ENCODE assay signal across 10 mouse cellular contexts in genomic region chr7:49427843-49428242, GRCm38 (mm10).
A peak's percentile ranks its signal among the peaks of the same experiment; 100 is the strongest.
DNase-seq lines count a peak whose midpoint lies in the region; ATAC-seq and TF ChIP-seq lines count a peak whose summit lies in the region.
"Had no signal": no experiment of that assay in that cellular context is flagged by ENCODE, and none has a peak within 500 bp of the region (broad histone marks: within the 10 kb centered on the region; RNA-seq: fewer than 3 reads in every experiment).

No protein-coding gene starts in this region.

- no peak overlapping the region for H3K4me2 ChIP-seq in intestine, postnatal 0 days (replicated peaks; ENCODE audit: low read depth)
- no peak overlapping the region for H3K4me2 ChIP-seq in intestine, embryonic 15.5 days (replicated peaks)
- H3K4me2 ChIP-seq: embryonic facial prominence, embryonic 12.5 days; limb, embryonic 13.5 days had no signal

- H3K27ac ChIP-seq in intestine, postnatal 0 days (ENCODE audit: low read depth, low read length): no peak overlapping the region
- no peak overlapping the region for H3K27ac ChIP-seq in intestine, embryonic 15.5 days
- no peak overlapping the region for H3K27ac ChIP-seq in bone marrow, adult 2 months (ENCODE audit: control insufficient read depth, insufficient read depth, low read depth, low read length, poor library complexity)
- H3K27ac ChIP-seq: embryonic facial prominence, embryonic 12.5 days; limb, embryonic 13.5 days had no signal

- no peak overlapping the region for H3K9ac ChIP-seq in intestine, postnatal 0 days (ENCODE audit: low read depth, low read length)
- no peak overlapping the region for H3K9ac ChIP-seq in intestine, embryonic 15.5 days
- H3K9ac ChIP-seq: embryonic facial prominence, embryonic 12.5 days; limb, embryonic 13.5 days had no signal

- no peak for ATAC-seq in intestine, postnatal 0 days
- no peak for ATAC-seq in intestine, embryonic 15.5 days
- peak; percentile 65 for ATAC-seq in CD4-positive, CD25-positive, alpha-beta regulatory T cell, adult 4 months

- H3K4me3 ChIP-seq in intestine, postnatal 0 days (ENCODE audit: low read depth, low read length): no peak overlapping the region
- no peak overlapping the region for H3K4me3 ChIP-seq in intestine, embryonic 15.5 days (replicated peaks)
- no peak overlapping the region for H3K4me3 ChIP-seq in bone marrow, adult 2 months (replicated peaks; ENCODE audit: control insufficient read depth, low read depth, low read length)
- H3K4me3 ChIP-seq: embryonic facial prominence, embryonic 12.5 days; limb, embryonic 13.5 days had no signal

- peak; percentile 83 for TF ChIP-seq CTCF in intestine, postnatal 0 days (IDR thresholded peaks at IDR 0.05; ENCODE audit: low read depth)
- TF ChIP-seq CTCF in bone marrow, adult 2 months (IDR thresholded peaks at IDR 0.05; ENCODE audit: control insufficient read depth, insufficient read depth, low read length): peak; percentile 70

- no peaks in the 10 kb centered on the region for H3K9me3 ChIP-seq in intestine, postnatal 0 days (ENCODE audit: control insufficient read depth)
- no peaks in the 10 kb centered on the region for H3K9me3 ChIP-seq in intestine, embryonic 15.5 days
- H3K9me3 ChIP-seq: embryonic facial prominence, embryonic 12.5 days; limb, embryonic 13.5 days had no signal

- peaks cover 11% of the 10 kb centered on the region; the same call in 1 of the 2 replicates for H3K36me3 ChIP-seq in intestine, postnatal 0 days (ENCODE audit: control insufficient read depth, insufficient read depth)
- no peaks in the 10 kb centered on the region for H3K36me3 ChIP-seq in intestine, embryonic 15.5 days
- H3K36me3 ChIP-seq: embryonic facial prominence, embryonic 12.5 days; limb, embryonic 13.5 days had no signal

- no peaks in the 10 kb centered on the region for H3K27me3 ChIP-seq in intestine, postnatal 0 days (replicated peaks; ENCODE audit: control insufficient read depth, insufficient read depth, low read length)
- H3K27me3 ChIP-seq in intestine, embryonic 15.5 days (replicated peaks): no peaks in the 10 kb centered on the region
- H3K27me3 ChIP-seq: embryonic facial prominence, embryonic 12.5 days; limb, embryonic 13.5 days had no signal

- no peak for TF ChIP-seq POLR2A in bone marrow, adult 2 months (IDR thresholded peaks at IDR 0.05; ENCODE audit: borderline replicate concordance, control insufficient read depth, low read depth, low read length)

- H3K4me1 ChIP-seq in intestine, postnatal 0 days (replicated peaks; ENCODE audit: control insufficient read depth, insufficient read depth, low read length): no peaks in the 10 kb centered on the region
- no peaks in the 10 kb centered on the region for H3K4me1 ChIP-seq in intestine, embryonic 15.5 days (replicated peaks)
- H3K4me1 ChIP-seq in bone marrow, adult 2 months (ENCODE audit: control insufficient read depth, insufficient read depth, low read length): no peaks in the 10 kb centered on the region
- H3K4me1 ChIP-seq: embryonic facial prominence, embryonic 12.5 days had no signal

- peak; percentile 47 for DNase-seq in lung, postnatal 25 days (ENCODE audit: low spot score)
- no peak for DNase-seq in natural killer cell, adult 2 months (ENCODE audit: low spot score in 2 of 2)
- DNase-seq in ovary, postnatal 36 days (ENCODE audit: low spot score): no peak
- no peak for DNase-seq in Muller cell, postnatal 12 days (ENCODE audit: inconsistent ontology term)

- 54% methylated on average over 6 of the region's 6 CpGs for WGBS in intestine, postnatal 0 days
- 43% methylated on average over 6 of the region's 6 CpGs for WGBS in intestine, embryonic 15.5 days
- WGBS in bone marrow, adult 2 months: 19% methylated on average over 6 of the region's 6 CpGs
